Mouse (Mus musculus) midbrain, embryonic 11.5 days (tissue): ENCODE data around the gene Hamp. TPM values are rescaled to one million over a fixed set of nuclear protein-coding genes. Genes with fewer than 3 reads are reported as not detected.
"Not testable (repeated sequence)": the region's sequence is repeated elsewhere in the genome, so short reads cannot be mapped to it uniquely, and the experiment has no call there.

Experiments
- ATAC-seq: fragments of 200-750 bp; cut with Nextera tagmentation; 2 replicates; pipeline ENCODE4 v1.8.0; 2017; ENCODE audit warnings: moderate TSS enrichment, moderate library complexity; ENCODE audit not compliant: low FRiP score
- DNase-seq: peaks from one replicate; pipeline ENCODE4 v3.0.0; 2015; ENCODE audit warnings: low spot score; ENCODE audit errors: missing footprints
- H3K27ac ChIP-seq: fragments of 300-500 bp; sonication (generic); 2 replicates; pipeline ENCODE4 v1.5.1; 2014; ENCODE audit warnings: low read depth, low read length
- H3K27me3 ChIP-seq: fragments of 300-500 bp; sonication (generic); 2 replicates; pipeline ENCODE4 v1.6.1; 2014; ENCODE audit warnings: mild to moderate bottlenecking, low read length, moderate library complexity, mixed read lengths; ENCODE audit not compliant: control insufficient read depth, insufficient read depth
- H3K36me3 ChIP-seq: fragments of 300-500 bp; sonication (generic); 2 replicates; pipeline ENCODE4 v1.6.1; 2014; ENCODE audit warnings: mild to moderate bottlenecking, low read length, moderate library complexity, mixed read lengths; ENCODE audit not compliant: control insufficient read depth, insufficient read depth
- H3K4me1 ChIP-seq: fragments of 300-500 bp; sonication (generic); 2 replicates; pipeline ENCODE4 v1.6.1; 2014; ENCODE audit warnings: low read length; ENCODE audit not compliant: control insufficient read depth, insufficient read depth
- H3K4me2 ChIP-seq: fragments of 300-500 bp; sonication (generic); 2 replicates; pipeline ENCODE4 v1.6.1; 2014; ENCODE audit warnings: mild to moderate bottlenecking, moderate library complexity
- H3K4me3 ChIP-seq: fragments of 300-500 bp; sonication (generic); 2 replicates; pipeline ENCODE4 v1.5.1; 2014; ENCODE audit warnings: low read depth, low read length
- H3K9ac ChIP-seq: fragments of 300-500 bp; sonication (generic); 2 replicates; pipeline ENCODE4 v1.6.1; 2014; ENCODE audit warnings: low read length
- H3K9me3 ChIP-seq: fragments of 300-500 bp; sonication (generic); 2 replicates; pipeline ENCODE4 v1.6.1; 2016; ENCODE audit warnings: low read length; ENCODE audit not compliant: control insufficient read depth
- WGBS: fragments of 180-500 bp; shearing (Covaris S2); extraction: QIAGEN DNeasy Blood & Tissue Kit; methylation state at CpG from one replicate; pipeline ENCODE4 v1.1.7; 2014; 5-methylcytosine and 5-hydroxymethylcytosine counted together
- polyA plus RNA-seq: library from polyadenylated mRNA; unstranded; fragments of >200 nt; fragmentation: Nextera tagmentation; extraction: Ambion mirVana; gene quantifications from 2 replicates; pipeline ENCODE4 v1.2.1, GENCODE M21; 2014

The Hamp gene
- polyA plus RNA-seq, 1 experiment from 2014 or later: 0.40 TPM

DNA sequence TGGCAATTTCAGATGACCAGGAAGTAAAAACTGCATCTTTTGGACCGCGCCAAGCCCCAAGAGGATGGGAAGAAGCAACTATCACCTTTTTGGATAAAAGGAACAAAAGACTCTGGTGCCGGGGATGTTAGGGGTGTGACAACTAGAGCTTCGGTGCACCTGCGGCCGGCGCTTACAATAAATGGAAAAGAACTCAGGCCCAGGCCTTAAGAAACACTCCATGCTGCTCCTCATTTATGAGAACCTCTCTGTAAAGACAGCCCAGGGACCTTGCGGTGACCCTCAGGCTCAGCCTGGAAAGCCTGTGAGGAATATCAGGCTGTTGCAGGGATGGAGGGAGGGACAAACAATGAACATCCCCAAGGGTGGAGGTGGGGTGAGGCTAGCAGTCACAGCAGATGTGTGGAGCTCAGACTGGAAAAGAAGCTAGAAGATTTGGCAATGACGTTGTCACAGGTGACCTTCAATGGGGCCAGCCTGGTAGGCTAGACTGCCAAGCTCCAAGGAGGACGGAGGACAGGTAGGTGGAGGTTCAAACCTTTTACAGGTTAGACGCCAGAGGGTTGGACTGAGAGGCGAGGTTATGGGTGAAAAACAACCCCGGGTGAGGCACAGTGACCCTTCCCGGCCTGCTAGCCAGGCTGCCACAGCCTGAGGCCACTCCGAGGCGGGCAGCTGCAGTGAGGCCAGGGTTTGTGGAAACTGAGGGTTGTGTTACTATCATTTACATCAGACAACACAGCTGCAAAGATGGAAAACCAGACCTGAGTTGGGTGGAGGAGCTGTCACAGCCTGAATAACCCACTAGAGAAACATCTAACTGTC is 8.8 kb upstream of the Hamp start:
- peaks cover 15% of the 10 kb centered on the region for H3K36me3 ChIP-seq
- 94% methylated on average over 16 of the region's 16 CpGs for WGBS
- DNase-seq: peak; percentile 68
- H3K27me3 ChIP-seq: no peaks in the 10 kb centered on the region
- H3K4me2 ChIP-seq: no peak overlapping the region
- no peak overlapping the region for H3K27ac ChIP-seq
- H3K9ac ChIP-seq: no peak overlapping the region
- H3K4me3 ChIP-seq: no peak overlapping the region
- no peak for ATAC-seq
- peaks cover 8% of the 10 kb centered on the region for H3K4me1 ChIP-seq
- no peaks in the 10 kb centered on the region for H3K9me3 ChIP-seq

DNA sequence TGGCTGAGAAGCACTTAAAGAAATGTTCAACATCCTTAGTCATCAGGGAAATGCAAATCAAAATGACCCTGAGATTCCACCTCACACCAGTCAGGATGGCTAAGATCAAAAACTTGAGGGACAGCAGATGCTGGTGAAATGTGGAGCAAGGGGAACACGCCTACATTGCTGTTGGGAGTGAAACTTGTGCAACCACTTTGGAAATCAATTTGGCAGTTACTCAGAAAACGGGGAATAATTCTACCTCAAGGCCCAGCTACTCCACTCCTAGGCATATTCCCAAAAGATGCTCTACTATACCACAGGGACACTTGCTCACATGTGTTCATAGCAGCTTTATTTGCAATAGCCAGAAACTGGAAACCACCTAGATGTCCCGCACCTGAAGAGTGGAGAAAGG is 6.1 kb upstream of the Hamp start:
- not testable (repeated sequence) for H3K27ac ChIP-seq, H3K27me3 ChIP-seq, H3K4me1 ChIP-seq, H3K4me2 ChIP-seq, ATAC-seq, H3K4me3 ChIP-seq, H3K9me3 ChIP-seq, DNase-seq, H3K9ac ChIP-seq
- H3K36me3 ChIP-seq: peaks cover 14% of the 10 kb centered on the region
- WGBS: 88% methylated on average over 3 of the region's 3 CpGs

DNA sequence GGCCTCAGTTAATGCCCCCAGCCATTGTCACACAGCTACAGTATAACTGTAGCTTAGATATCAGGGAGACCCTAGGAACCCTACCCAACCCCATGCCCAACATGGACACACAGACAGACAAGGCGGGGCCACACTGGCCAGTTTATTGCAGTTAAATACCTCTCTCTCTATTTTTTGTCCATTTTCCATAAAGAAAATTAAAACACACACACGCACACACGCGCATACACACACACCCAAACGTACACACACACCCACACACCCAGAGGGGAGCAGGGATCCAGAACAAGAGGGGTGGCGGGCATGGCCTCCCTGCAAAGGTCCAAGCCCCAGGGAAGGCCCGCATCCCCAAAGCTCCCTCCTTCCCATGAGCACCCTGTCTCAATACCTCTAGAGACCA is 2.0 kb upstream of the Hamp start:
- 96% methylated on average over 7 of the region's 7 CpGs for WGBS

DNA sequence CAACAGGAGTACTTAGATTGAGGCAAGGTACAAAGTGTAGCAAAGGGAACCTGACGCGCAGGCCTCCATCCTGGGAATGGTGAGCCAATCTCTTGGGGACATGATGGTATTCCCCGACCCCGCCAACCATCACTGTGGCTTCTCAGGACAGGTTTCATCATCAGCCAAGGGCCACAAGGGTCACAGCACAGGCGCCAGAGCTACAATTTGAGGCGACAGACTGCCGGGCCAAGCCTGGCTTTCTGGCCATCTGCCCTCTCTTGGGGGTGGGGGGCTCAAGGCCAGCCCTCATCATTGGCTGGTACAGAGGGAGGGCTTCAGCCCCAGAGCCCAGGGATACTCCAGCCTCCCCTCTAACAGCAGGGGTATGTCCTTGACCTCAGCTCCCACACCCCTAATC is 1.6 kb upstream of the Hamp start:
- H3K27ac ChIP-seq, H3K4me1 ChIP-seq, H3K4me3 ChIP-seq, H3K4me2 ChIP-seq, H3K9ac ChIP-seq, DNase-seq, H3K9me3 ChIP-seq, ATAC-seq, H3K27me3 ChIP-seq, H3K36me3 ChIP-seq: not testable (repeated sequence)
- WGBS: 91% methylated on average over 7 of the region's 7 CpGs

More for the DNA sequence above, 2.0 kb upstream of the Hamp start:
- peaks cover 3% of the 10 kb centered on the region for H3K36me3 ChIP-seq
- no peaks in the 10 kb centered on the region for H3K27me3 ChIP-seq
- ATAC-seq: 0 out of 2 replicates have a peak, but pooled peaks have one; percentile 19
- H3K9me3 ChIP-seq: no peaks in the 10 kb centered on the region
- no peak overlapping the region for H3K4me3 ChIP-seq
- peak; percentile 73 for DNase-seq
- no peak overlapping the region for H3K27ac ChIP-seq
- H3K4me2 ChIP-seq: no peak overlapping the region
- no peak overlapping the region for H3K9ac ChIP-seq
- no peaks in the 10 kb centered on the region for H3K4me1 ChIP-seq

DNA sequence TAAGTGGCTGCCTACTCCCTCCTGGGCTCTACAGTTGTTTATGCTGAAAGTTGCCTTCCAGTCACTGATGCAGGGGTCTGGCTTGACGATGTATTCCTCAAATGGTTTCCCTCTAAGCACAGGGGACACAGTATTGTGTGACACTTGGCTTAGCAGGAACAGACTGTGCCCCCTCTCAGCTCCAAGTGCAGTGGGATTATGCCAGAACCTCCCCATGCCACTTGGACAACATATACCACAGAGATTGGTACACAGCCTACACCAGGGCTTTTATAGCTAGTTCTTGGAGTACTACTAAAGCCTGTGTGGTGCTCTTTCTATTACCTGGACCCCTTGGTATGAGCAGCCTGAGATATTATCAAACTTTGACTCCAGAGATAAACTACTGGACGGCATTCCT is 874 bp upstream of the Hamp start:
- not testable (repeated sequence) for H3K9me3 ChIP-seq, H3K4me3 ChIP-seq, H3K9ac ChIP-seq, H3K4me2 ChIP-seq, H3K4me1 ChIP-seq, H3K27ac ChIP-seq, H3K36me3 ChIP-seq, H3K27me3 ChIP-seq, DNase-seq, ATAC-seq
- WGBS: 90% methylated on average over 2 of the region's 2 CpGs

DNA sequence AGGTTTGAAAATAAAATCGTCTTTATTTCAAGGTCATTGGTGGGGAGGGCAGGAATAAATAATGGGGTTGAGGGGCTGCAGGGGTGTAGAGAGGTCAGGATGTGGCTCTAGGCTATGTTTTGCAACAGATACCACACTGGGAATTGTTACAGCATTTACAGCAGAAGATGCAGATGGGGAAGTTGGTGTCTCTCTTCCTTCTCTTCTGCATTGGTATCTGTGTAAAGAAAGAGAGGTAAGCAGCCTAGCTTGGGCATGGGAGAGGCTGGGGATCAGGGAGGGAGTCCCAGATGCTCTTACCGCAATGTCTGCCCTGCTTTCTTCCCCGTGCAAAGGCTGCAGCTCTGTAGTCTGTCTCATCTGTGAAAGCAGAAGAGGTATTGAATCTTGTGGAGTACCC is 1.5 kb downstream of the Hamp start:
- not testable (repeated sequence) for H3K36me3 ChIP-seq, DNase-seq, H3K27ac ChIP-seq, H3K4me2 ChIP-seq, H3K4me3 ChIP-seq, H3K4me1 ChIP-seq, H3K9ac ChIP-seq, H3K9me3 ChIP-seq, H3K27me3 ChIP-seq, ATAC-seq
- WGBS: 54% methylated on average over 3 of the region's 3 CpGs

DNA sequence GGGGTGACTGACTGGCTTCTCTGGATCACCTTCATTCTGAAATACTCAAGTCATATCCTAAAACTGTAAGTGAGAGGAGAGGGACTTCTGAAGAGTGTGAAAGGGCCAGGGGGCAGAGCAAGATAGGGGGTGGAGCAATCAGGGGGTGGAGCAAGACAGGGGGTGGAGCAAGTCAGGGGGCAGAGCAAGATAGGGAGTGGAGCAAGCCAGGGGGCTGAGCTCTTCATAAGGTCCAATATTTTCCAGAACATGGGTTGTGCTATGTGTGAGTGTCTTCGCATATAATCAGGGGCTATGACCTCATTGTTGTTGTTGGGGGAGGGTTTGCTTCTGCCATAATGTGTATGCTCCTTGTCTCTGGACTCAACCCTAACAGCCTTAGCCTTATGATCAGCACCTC is 3.8 kb downstream of the Hamp start:
- not testable (repeated sequence) for H3K27me3 ChIP-seq, ATAC-seq, H3K9ac ChIP-seq

DNA sequence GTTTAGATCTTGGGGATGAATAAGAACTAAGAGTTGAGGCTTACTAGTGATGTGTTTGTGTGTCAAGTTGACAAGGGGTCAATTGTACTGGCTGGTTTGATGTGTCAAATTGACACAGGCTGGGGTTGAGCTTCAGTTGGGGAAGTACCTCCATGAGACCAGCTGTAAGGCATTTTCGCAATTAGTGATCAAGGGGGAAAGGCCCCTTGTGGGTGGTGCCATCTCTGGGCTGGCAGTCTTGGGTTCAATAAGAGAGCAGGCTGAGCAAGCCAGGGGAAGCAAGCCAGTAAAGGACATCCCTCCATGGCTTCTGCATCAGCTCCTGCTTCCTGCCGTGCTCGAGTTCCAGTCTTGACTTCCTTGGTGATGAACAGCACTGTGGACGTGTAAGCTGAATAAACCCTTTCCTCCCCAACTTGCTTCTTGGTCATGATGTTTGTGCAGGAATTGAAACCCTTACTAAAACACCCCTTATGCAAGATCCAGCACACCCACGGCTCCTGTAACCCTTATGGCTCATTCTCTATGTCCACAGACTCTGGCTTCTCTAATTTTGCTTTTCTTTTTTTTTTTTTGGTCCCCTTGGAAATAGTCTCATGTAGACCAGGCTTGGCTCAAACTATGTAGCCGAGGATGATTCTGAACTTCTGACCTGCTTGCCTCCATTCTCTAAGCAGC is 8.3 kb downstream of the Hamp start:
- not testable (repeated sequence) for H3K36me3 ChIP-seq, H3K9me3 ChIP-seq, DNase-seq, H3K27me3 ChIP-seq, H3K4me1 ChIP-seq, ATAC-seq, H3K27ac ChIP-seq, H3K9ac ChIP-seq, H3K4me2 ChIP-seq, H3K4me3 ChIP-seq
- WGBS: 85% methylated on average over 6 of the region's 6 CpGs

More for the DNA sequence above, 3.8 kb downstream of the Hamp start:
- not testable (repeated sequence) for H3K27ac ChIP-seq, H3K4me1 ChIP-seq, H3K4me3 ChIP-seq, H3K9me3 ChIP-seq, DNase-seq, H3K36me3 ChIP-seq, H3K4me2 ChIP-seq
- WGBS: 76% methylated on average over 1 of the region's 1 CpGs

DNA sequence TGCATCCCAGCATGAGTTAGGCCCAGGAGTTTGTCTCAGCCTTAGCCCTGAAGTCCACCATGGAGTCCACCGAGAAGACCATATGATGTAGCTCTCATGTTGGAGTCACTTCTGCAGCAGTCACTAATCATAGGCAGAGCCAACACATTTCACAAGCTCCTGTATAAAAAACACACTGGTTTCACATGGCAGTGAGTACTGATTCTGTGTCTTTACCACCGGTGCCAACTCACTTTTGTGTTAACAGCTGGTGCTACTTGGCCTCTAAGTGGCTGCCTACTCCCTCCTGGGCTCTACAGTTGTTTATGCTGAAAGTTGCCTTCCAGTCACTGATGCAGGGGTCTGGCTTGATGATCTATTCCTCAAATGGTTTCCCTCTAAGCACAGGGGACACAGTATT is 19.3 kb downstream of the Hamp start, which contains the start of gene Hamp2:
Gene Hamp2, minus strand, starts transcription at position 101 of the 400 bp plus-strand sequence.
- H3K4me1 ChIP-seq, H3K36me3 ChIP-seq, H3K9me3 ChIP-seq, H3K4me3 ChIP-seq, ATAC-seq, H3K9ac ChIP-seq, DNase-seq, H3K4me2 ChIP-seq, H3K27me3 ChIP-seq, H3K27ac ChIP-seq: not testable (repeated sequence)
- 69% methylated on average over 2 of the region's 2 CpGs for WGBS
